ENCODE assay signal across 27 mouse cellular contexts in the genomic region with DNA sequence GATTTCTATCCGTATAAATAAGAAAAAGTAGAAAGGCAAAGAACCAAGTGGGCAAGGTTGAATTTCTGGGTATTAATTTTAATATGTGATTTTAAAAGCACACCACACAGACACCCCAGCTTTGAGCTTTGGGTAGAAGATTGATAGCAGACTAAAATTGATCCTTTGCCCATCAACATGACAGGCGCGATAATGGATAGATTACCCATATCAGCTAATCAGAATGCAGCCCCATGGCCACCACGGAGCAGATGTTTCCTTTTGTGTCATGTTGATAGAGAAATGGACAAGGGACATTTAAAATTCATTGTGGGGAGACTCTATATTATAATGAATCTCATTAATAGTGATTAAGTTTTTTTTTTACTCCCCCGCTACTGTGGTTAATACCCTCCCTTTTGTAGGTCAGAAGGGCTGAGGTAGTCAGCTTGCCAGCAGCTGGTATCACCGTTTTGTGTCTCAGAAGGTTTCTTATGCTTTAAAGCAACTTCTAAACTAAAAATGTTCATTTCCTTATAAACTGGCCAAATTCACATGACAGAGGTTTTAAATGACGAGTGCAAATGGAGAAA.
A peak's percentile ranks its signal among the peaks of the same experiment; 100 is the strongest.
DNase-seq lines count a peak whose midpoint lies in the region; ATAC-seq and TF ChIP-seq lines count a peak whose summit lies in the region.
"Had no signal": no experiment of that assay in that cellular context is flagged by ENCODE, and none has a peak within 500 bp of the region (broad histone marks: within the 10 kb centered on the region; RNA-seq: fewer than 3 reads in every experiment).

No protein-coding gene starts in this region.

- peaks cover 22% of the 10 kb centered on the region for H3K4me1 ChIP-seq in hindbrain, embryonic 10.5 days (replicated peaks)
- H3K4me1 ChIP-seq in hindbrain, embryonic 16.5 days (ENCODE audit: control insufficient read depth, insufficient read depth, low read depth, low read length) = no peaks in the 10 kb centered on the region
- H3K4me1 ChIP-seq in hindbrain, embryonic 12.5 days = peaks cover 10% of the 10 kb centered on the region
- H3K4me1 ChIP-seq in hindbrain, postnatal 0 days (ENCODE audit: insufficient read depth, low read length) = no peaks in the 10 kb centered on the region
- peaks cover 2% of the 10 kb centered on the region; the same call in 1 of the 2 replicates for H3K4me1 ChIP-seq in midbrain, embryonic 11.5 days (ENCODE audit: control insufficient read depth, insufficient read depth, low read length)
- no peaks in the 10 kb centered on the region for H3K4me1 ChIP-seq in midbrain, postnatal 0 days (ENCODE audit: insufficient read depth, low read length)
- H3K4me1 ChIP-seq in midbrain, embryonic 13.5 days (replicated peaks) = peaks cover 21% of the 10 kb centered on the region
- H3K4me1 ChIP-seq in midbrain, embryonic 16.5 days (ENCODE audit: control insufficient read depth, insufficient read depth, low read length) = no peaks in the 10 kb centered on the region
- H3K4me1 ChIP-seq: embryonic facial prominence, embryonic 13.5 days; embryonic facial prominence, embryonic 15.5 days; forebrain, embryonic 10.5 days had no signal

- H3K4me3 ChIP-seq in hindbrain, embryonic 10.5 days = no peak overlapping the region
- no peak overlapping the region for H3K4me3 ChIP-seq in hindbrain, embryonic 16.5 days (ENCODE audit: low read length)
- no peak overlapping the region for H3K4me3 ChIP-seq in hindbrain, embryonic 12.5 days
- no peak overlapping the region for H3K4me3 ChIP-seq in hindbrain, postnatal 0 days (ENCODE audit: low read length)
- H3K4me3 ChIP-seq in midbrain, embryonic 11.5 days (ENCODE audit: low read depth, low read length) = no peak overlapping the region
- no peak overlapping the region for H3K4me3 ChIP-seq in midbrain, postnatal 0 days (ENCODE audit: low read depth, low read length)
- no peak overlapping the region for H3K4me3 ChIP-seq in midbrain, embryonic 13.5 days (replicated peaks)
- H3K4me3 ChIP-seq in midbrain, embryonic 16.5 days (ENCODE audit: low read depth, low read length) = no peak overlapping the region
- H3K4me3 ChIP-seq: embryonic facial prominence, embryonic 13.5 days; embryonic facial prominence, embryonic 15.5 days; erythroblast, embryonic 14.5 days; forebrain, embryonic 10.5 days; forebrain, embryonic 12.5 days had no signal

- H3K4me2 ChIP-seq in hindbrain, embryonic 16.5 days (ENCODE audit: low read length) = no peak overlapping the region
- H3K4me2 ChIP-seq in hindbrain, embryonic 12.5 days (replicated peaks) = no peak overlapping the region
- H3K4me2 ChIP-seq in hindbrain, postnatal 0 days (ENCODE audit: low read depth, low read length) = no peak overlapping the region
- H3K4me2 ChIP-seq in midbrain, embryonic 11.5 days = no peak overlapping the region
- no peak overlapping the region for H3K4me2 ChIP-seq in midbrain, postnatal 0 days (ENCODE audit: low read depth, low read length, poor library complexity, severe bottlenecking)
- H3K4me2 ChIP-seq in midbrain, embryonic 13.5 days (replicated peaks) = no peak overlapping the region
- H3K4me2 ChIP-seq in midbrain, embryonic 16.5 days (ENCODE audit: low read length) = no peak overlapping the region
- H3K4me2 ChIP-seq: embryonic facial prominence, embryonic 13.5 days; embryonic facial prominence, embryonic 15.5 days; forebrain, embryonic 12.5 days had no signal

- H3K9me3 ChIP-seq in hindbrain, embryonic 10.5 days = no peaks in the 10 kb centered on the region
- no peaks in the 10 kb centered on the region for H3K9me3 ChIP-seq in hindbrain, embryonic 16.5 days (ENCODE audit: control insufficient read depth, low read length)
- no peaks in the 10 kb centered on the region for H3K9me3 ChIP-seq in hindbrain, embryonic 12.5 days (replicated peaks)
- H3K9me3 ChIP-seq in hindbrain, postnatal 0 days (ENCODE audit: low read length) = no peaks in the 10 kb centered on the region
- H3K9me3 ChIP-seq in midbrain, embryonic 11.5 days (ENCODE audit: control insufficient read depth, low read length) = no peaks in the 10 kb centered on the region
- H3K9me3 ChIP-seq in midbrain, postnatal 0 days (ENCODE audit: low read length) = no peaks in the 10 kb centered on the region
- no peaks in the 10 kb centered on the region for H3K9me3 ChIP-seq in midbrain, embryonic 13.5 days
- no peaks in the 10 kb centered on the region for H3K9me3 ChIP-seq in midbrain, embryonic 16.5 days (replicated peaks; ENCODE audit: control insufficient read depth, low read length, poor library complexity, severe bottlenecking)
- H3K9me3 ChIP-seq: embryonic facial prominence, embryonic 13.5 days; embryonic facial prominence, embryonic 15.5 days; forebrain, embryonic 10.5 days; forebrain, embryonic 12.5 days had no signal

- no peak for DNase-seq in hindbrain, embryonic 10.5 days (ENCODE audit: low spot score)
- no peak for DNase-seq in hindbrain, postnatal 0 days (ENCODE audit: low spot score)
- DNase-seq in midbrain, embryonic 11.5 days (ENCODE audit: low spot score, missing footprints) = peak; percentile 69
- no peak for DNase-seq in midbrain, postnatal 0 days (ENCODE audit: low spot score)
- DNase-seq: adrenal gland, adult 2 months; adrenal gland, postnatal 10 days; adrenal gland, postnatal 25 days; B cell, adult 2 months; cerebellum, adult 11 months; cerebellum, adult 18-20 months; cerebellum, adult 8-10 months; cerebellum, adult 9-11 months; cerebellum, postnatal 14 days; cerebellum, postnatal 36 days; embryo, embryonic 11 days had no signal

- WGBS in hindbrain, embryonic 10.5 days = 68% methylated on average over 7 of the region's 7 CpGs
- 44% methylated on average over 7 of the region's 7 CpGs for WGBS in hindbrain, embryonic 16.5 days
- WGBS in hindbrain, embryonic 12.5 days = 54% methylated on average over 7 of the region's 7 CpGs
- 52% methylated on average over 7 of the region's 7 CpGs for WGBS in hindbrain, postnatal 0 days
- 58% methylated on average over 7 of the region's 7 CpGs for WGBS in midbrain, embryonic 11.5 days
- WGBS in midbrain, postnatal 0 days = 48% methylated on average over 7 of the region's 7 CpGs
- 43% methylated on average over 7 of the region's 7 CpGs for WGBS in midbrain, embryonic 13.5 days
- WGBS in midbrain, embryonic 16.5 days = 41% methylated on average over 7 of the region's 7 CpGs

- no peak for TF ChIP-seq CTCF in hindbrain, postnatal 0 days (IDR thresholded peaks at IDR 0.05; ENCODE audit: low read depth)
- no peak for TF ChIP-seq CTCF in midbrain, postnatal 0 days (IDR thresholded peaks at IDR 0.05)

- H3K36me3 ChIP-seq in hindbrain, embryonic 10.5 days = no peaks in the 10 kb centered on the region
- no peaks in the 10 kb centered on the region for H3K36me3 ChIP-seq in hindbrain, embryonic 16.5 days (ENCODE audit: control insufficient read depth, insufficient read depth, low read length)
- H3K36me3 ChIP-seq in hindbrain, embryonic 12.5 days = no peaks in the 10 kb centered on the region
- H3K36me3 ChIP-seq in hindbrain, postnatal 0 days (ENCODE audit: insufficient read depth, low read length) = no peaks in the 10 kb centered on the region
- H3K36me3 ChIP-seq in midbrain, embryonic 11.5 days (ENCODE audit: control insufficient read depth, insufficient read depth, low read length) = no peaks in the 10 kb centered on the region
- no peaks in the 10 kb centered on the region for H3K36me3 ChIP-seq in midbrain, postnatal 0 days (ENCODE audit: insufficient read depth, low read length)
- H3K36me3 ChIP-seq in midbrain, embryonic 13.5 days = no peaks in the 10 kb centered on the region
- no peaks in the 10 kb centered on the region for H3K36me3 ChIP-seq in midbrain, embryonic 16.5 days (ENCODE audit: control insufficient read depth, insufficient read depth, low read length)
- H3K36me3 ChIP-seq: embryonic facial prominence, embryonic 13.5 days; embryonic facial prominence, embryonic 15.5 days; forebrain, embryonic 10.5 days; forebrain, embryonic 12.5 days had no signal

- H3K27ac ChIP-seq in hindbrain, embryonic 10.5 days = peak overlapping the region; percentile 45; the same call in 1 of the 2 replicates
- H3K27ac ChIP-seq in hindbrain, embryonic 16.5 days (ENCODE audit: low read depth, low read length) = no peak overlapping the region
- H3K27ac ChIP-seq in hindbrain, embryonic 12.5 days = no peak overlapping the region
- H3K27ac ChIP-seq in hindbrain, postnatal 0 days = no peak overlapping the region
- no peak overlapping the region for H3K27ac ChIP-seq in midbrain, embryonic 11.5 days (ENCODE audit: low read depth, low read length)
- no peak overlapping the region for H3K27ac ChIP-seq in midbrain, postnatal 0 days (ENCODE audit: low read depth, low read length)
- no peak overlapping the region for H3K27ac ChIP-seq in midbrain, embryonic 13.5 days
- no peak overlapping the region for H3K27ac ChIP-seq in midbrain, embryonic 16.5 days (ENCODE audit: low read length)
- H3K27ac ChIP-seq: embryonic facial prominence, embryonic 13.5 days; embryonic facial prominence, embryonic 15.5 days; forebrain, embryonic 10.5 days; forebrain, embryonic 12.5 days had no signal

- peaks cover 12% of the 10 kb centered on the region; the same call in 1 of the 2 replicates for H3K27me3 ChIP-seq in hindbrain, embryonic 10.5 days (ENCODE audit: insufficient read depth, poor library complexity, severe bottlenecking)
- H3K27me3 ChIP-seq in hindbrain, embryonic 16.5 days (replicated peaks; ENCODE audit: control insufficient read depth, insufficient read depth, low read length) = no peaks in the 10 kb centered on the region
- no peaks in the 10 kb centered on the region for H3K27me3 ChIP-seq in hindbrain, embryonic 12.5 days
- no peaks in the 10 kb centered on the region for H3K27me3 ChIP-seq in hindbrain, postnatal 0 days (ENCODE audit: insufficient read depth, low read length)
- no peaks in the 10 kb centered on the region for H3K27me3 ChIP-seq in midbrain, embryonic 11.5 days (ENCODE audit: control insufficient read depth, insufficient read depth, low read length)
- H3K27me3 ChIP-seq in midbrain, postnatal 0 days (ENCODE audit: insufficient read depth, low read length) = no peaks in the 10 kb centered on the region
- H3K27me3 ChIP-seq in midbrain, embryonic 13.5 days = 0 out of 2 replicates have a peak, but pooled peaks cover 3% of the 10 kb centered on the region
- no peaks in the 10 kb centered on the region for H3K27me3 ChIP-seq in midbrain, embryonic 16.5 days (ENCODE audit: control insufficient read depth, insufficient read depth, low read depth, low read length)
- H3K27me3 ChIP-seq: CH12.LX; embryonic facial prominence, embryonic 13.5 days; embryonic facial prominence, embryonic 15.5 days had no signal

- H3K9ac ChIP-seq in hindbrain, embryonic 16.5 days (ENCODE audit: low read depth, low read length) = no peak overlapping the region
- H3K9ac ChIP-seq in hindbrain, embryonic 12.5 days = no peak overlapping the region
- H3K9ac ChIP-seq in hindbrain, postnatal 0 days (replicated peaks; ENCODE audit: low read length) = no peak overlapping the region
- no peak overlapping the region for H3K9ac ChIP-seq in midbrain, embryonic 11.5 days (ENCODE audit: low read length)
- no peak overlapping the region for H3K9ac ChIP-seq in midbrain, postnatal 0 days (replicated peaks; ENCODE audit: low read length, poor library complexity, severe bottlenecking)
- H3K9ac ChIP-seq in midbrain, embryonic 13.5 days (replicated peaks) = no peak overlapping the region
- no peak overlapping the region for H3K9ac ChIP-seq in midbrain, embryonic 16.5 days (ENCODE audit: low read depth, low read length)
- H3K9ac ChIP-seq: embryonic facial prominence, embryonic 13.5 days; embryonic facial prominence, embryonic 15.5 days; forebrain, embryonic 12.5 days had no signal

- ATAC-seq in hindbrain, embryonic 16.5 days = no peak
- peak; percentile 58 for ATAC-seq in hindbrain, embryonic 12.5 days (ENCODE audit: low FRiP score)
- no peak for ATAC-seq in hindbrain, postnatal 0 days
- ATAC-seq in midbrain, embryonic 11.5 days (ENCODE audit: low FRiP score) = peak; percentile 50; the same call in 1 of the 2 replicates
- no peak for ATAC-seq in midbrain, postnatal 0 days (ENCODE audit: low FRiP score)
- ATAC-seq in midbrain, embryonic 13.5 days = 0 out of 2 replicates have a peak, but pooled peaks have one; percentile 17
- ATAC-seq in midbrain, embryonic 16.5 days = no peak
- ATAC-seq: CD4-positive, CD25-positive, alpha-beta regulatory T cell, adult 4 months; forebrain, embryonic 14.5 days had no signal

Comparison
In these comparisons a context has a peak if more than half of its experiments do, and no peak if none do; other contexts are left out.
1. ATAC-seq: peak in hindbrain, embryonic 12.5 days (single experiment), midbrain, embryonic 11.5 days (single experiment) and midbrain, embryonic 13.5 days (single experiment); none in hindbrain, embryonic 16.5 days (single experiment), hindbrain, postnatal 0 days (single experiment), midbrain, postnatal 0 days (single experiment) and midbrain, embryonic 16.5 days (single experiment).